Mouse (Mus musculus) kidney, adult 8-10 months (tissue): ENCODE results near the gene Ywhab.

Experiments used
- DNase-seq, 2 experiments: peaks; one replicate each; pipeline ENCODE4 v3.0.0; 2022

Ywhab gene

GRCm38 (mm10) chr2:163994654-163994976 is at the start of gene Ywhab:
TSS of gene Ywhab (plus strand) at chr2:163994960.
- DNase-seq = no peak

- DNase-seq = no peak
Observed at GRCm38 (mm10) chr2:163946221-163946620, 48.5 kb upstream of the Ywhab start.

DNA sequence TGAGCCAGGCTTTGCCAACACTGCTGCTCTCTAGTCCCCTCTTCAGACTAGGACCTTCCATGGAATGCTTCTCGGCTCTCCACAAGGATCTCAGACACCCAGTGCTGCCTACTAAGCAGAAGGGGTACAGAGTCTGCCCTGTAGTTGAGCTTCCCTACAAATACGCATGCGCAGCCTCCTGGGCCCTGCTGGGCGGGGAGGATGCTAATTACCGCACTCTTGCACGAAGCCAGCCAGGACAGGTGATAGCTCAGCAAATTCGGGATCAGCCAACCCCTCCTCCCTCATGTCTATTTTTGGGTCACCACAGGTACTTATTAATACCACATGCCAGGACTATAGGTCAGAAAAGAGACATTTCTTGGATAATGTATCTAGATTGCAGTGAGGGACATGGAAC is 46.8 kb upstream of the Ywhab start:
- no peak for DNase-seq

- DNase-seq = peak; percentile 37 to 73
Observed at GRCm38 (mm10) chr2:163951770-163952169, 43.0 kb upstream of the Ywhab start.

GRCm38 (mm10) chr2:163953622-163954310 is 41.0 kb upstream of the Ywhab start:
- DNase-seq = no peak

- DNase-seq = no peak
Observed at GRCm38 (mm10) chr2:163964606-163965560, 29.9 kb upstream of the Ywhab start.

- no peak for DNase-seq
Observed at GRCm38 (mm10) chr2:163965706-163966105, 29.1 kb upstream of the Ywhab start.

- peak in 1 of 2 experiments; percentile 60 for DNase-seq
Observed at GRCm38 (mm10) chr2:163968581-163968980, 26.2 kb upstream of the Ywhab start.

DNA sequence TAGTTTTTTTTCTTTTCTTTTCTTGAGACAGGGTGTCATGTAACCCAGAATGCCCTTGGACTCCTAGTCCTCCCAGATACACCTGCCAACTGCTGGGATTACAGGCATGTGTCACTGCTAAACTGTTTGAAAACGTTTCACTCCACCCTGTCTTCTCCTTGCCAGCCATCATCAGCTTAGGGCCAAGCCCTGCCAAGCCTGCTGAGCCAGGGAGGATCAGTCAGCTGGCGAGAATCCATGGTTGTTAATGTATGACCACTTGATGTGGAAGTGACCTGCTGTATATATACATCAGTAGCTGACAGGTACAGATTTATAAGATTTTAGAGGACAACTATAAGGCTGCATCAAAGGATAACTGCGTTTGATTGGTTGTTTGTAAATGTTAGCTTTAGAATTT is 24.4 kb upstream of the Ywhab start:
- no peak for DNase-seq

GRCm38 (mm10) chr2:163974056-163974455 is 20.7 kb upstream of the Ywhab start:
- DNase-seq = peak in 1 of 2 experiments; percentile 39

DNA sequence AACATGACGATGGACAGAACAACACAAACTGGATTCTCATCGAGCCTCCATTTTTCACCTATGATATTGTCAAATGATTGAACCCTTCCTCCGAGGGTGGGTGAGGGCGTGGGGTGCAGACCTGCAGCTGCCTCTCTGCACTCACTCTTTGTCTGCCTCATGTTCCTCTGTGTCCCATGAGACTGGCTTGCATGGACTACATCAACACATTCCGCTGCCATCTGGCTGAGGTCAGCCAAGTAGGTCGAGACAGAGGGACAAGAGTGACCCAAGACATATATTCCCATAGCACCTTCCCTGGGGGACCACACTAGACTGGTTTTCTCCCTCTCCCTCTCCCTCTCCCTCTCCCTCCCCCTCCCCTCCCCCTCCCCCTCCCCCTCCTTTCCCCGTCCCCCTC is 18.3 kb upstream of the Ywhab start:
- DNase-seq = no peak

- DNase-seq = no peak
Observed at GRCm38 (mm10) chr2:163987233-163987632, 7.5 kb upstream of the Ywhab start.

DNA sequence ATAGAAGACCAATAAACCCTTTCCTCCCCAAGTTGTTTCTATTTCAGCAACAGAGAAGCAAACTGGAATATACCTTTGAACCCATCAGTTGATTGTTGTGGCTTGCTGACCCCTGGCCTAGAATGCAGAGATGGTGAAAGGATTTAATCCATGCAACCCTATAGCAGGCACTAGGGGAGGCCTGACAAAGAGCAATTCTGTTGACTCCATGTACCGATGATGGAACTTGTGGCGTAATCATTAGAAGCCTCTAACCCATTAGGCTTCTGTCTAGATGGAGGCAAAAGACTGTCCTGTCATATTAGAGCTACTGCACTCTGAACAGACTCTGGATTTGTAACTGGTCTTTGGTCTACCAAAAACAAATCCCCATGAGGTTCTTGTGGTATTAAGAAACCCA is 1.9 kb upstream of the Ywhab start:
- DNase-seq = no peak

- peak; percentile 94 to 97 for DNase-seq
Observed at GRCm38 (mm10) chr2:163994977-163995862, 460 bp downstream of the Ywhab start.

GRCm38 (mm10) chr2:163996275-163996674 is 1.5 kb downstream of the Ywhab start:
- DNase-seq = no peak

DNA sequence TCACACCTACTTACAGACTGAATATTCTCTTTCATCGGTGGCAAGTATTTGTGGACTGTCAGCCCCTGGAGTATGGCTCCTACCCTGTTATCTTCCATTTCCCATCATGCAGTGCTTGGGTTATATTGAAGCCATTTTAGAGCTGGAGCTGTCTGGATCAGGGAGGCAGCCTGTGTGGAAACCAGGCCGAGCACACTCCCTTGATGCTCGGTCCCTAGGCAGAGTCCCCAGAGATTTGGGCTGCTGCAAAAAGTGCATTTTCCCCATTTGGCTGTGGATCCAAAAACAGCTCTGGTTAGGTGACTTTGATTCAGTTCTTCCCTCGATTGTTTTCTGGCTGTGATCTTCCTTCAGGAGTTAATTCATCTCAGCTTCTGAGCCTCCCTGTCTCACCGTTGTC is 2.1 kb downstream of the Ywhab start:
- no peak for DNase-seq

DNA sequence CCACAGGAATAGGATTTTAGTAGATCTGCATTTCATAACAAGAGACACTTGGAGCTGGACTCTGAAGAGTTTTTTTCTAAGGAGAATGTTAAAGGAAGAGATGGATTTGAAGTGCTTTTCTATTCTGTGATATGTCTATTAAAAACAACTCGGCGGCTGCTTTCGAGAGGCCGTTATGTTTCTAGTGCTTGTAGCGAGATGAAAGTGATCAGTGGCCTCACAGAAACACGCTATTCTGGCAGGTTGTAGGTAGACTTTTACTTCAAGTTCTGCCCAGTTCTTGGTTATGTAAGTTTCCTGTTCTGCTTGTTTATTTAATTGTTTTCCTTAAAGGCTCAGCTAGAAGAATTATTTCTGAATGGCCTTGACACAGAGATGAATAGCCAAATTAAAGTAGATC is 4.2 kb downstream of the Ywhab start:
- DNase-seq = no peak

- no peak for DNase-seq
Observed at GRCm38 (mm10) chr2:164002637-164003036, 7.9 kb downstream of the Ywhab start.

DNA sequence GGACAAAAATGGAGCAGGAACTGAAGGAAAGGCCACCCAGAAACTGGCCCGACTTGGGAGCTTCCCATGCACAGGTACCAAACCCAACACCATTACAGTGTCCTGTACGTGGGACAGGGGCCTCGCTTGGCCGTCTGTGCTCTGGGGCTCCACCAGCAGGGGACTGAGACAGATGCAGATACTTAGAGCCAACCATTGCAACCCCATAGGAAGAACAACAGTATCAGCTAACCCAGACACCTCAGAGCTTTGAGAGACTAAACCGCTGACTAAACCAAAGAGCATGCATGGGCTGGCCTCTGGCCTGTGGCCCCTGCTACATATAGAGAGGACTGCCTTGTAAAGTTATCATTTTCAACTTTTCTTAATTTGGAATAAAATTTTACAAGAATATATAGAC is 9.7 kb downstream of the Ywhab start:
- no peak for DNase-seq

DNA sequence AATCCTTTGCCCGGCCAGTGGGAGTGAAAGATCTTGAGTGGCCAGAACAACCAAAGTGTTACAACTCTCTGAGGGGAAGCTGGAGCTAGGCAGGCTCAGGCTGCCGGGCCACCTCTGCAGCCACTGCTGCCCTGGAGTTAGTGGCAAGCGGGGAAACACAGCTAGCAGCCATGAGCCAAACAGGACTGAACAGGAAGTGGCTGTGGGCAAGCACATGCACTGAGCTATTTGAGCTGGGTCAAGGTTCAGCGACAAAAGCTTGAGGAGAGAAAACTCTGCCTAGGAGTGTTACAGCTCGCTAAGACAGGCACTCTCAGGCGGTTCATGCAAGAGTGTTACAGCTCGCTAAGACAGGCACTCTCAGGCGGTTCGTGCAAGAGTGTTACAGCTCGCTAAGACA is 12.2 kb downstream of the Ywhab start:
- peak; percentile 63 to 69 for DNase-seq

- no peak for DNase-seq
Observed at GRCm38 (mm10) chr2:164007547-164007946, 12.8 kb downstream of the Ywhab start.

GRCm38 (mm10) chr2:164007987-164008545 is 13.3 kb downstream of the Ywhab start:
- no peak for DNase-seq

DNA sequence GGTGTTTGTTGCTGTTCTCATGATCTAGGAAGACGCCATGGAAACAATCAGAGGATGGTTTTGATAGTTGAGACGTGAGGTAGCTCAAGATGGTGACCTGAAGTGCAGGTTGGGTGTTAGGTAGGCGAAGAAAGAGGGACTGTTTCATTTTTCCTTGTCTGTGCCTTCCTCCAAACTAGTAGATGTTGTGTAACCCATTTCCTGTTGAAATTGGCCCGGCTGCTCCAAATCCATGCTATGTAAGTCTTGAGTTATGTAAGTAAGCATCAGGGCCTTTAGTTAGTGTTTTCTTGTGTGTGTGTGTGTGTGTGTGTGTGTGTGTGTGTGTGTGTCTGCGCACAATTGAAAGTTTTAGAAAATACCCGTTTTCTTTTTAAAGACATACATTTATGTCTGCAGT is 14.5 kb downstream of the Ywhab start:
- peak in 1 of 2 experiments; percentile 24 for DNase-seq
